Mouse (Mus musculus): ENCODE data around the gene Dppa2. TPM values are rescaled to one million over a fixed set of nuclear protein-coding genes. Genes with fewer than 3 reads are reported as not detected.

The Dppa2 gene
- total RNA-seq, 1 experiment, result 74.0 TPM

- Histone ChIP-seq H3K4me3 (ENCODE audit: insufficient read depth in 1 of 2, low read depth in 1 of 2, low read length in 2 of 2, poor library complexity in 1 of 2, severe bottlenecking in 1 of 2) (no peak overlapping the region), H3K9ac (ENCODE audit: insufficient read depth, low read depth, low read length, poor library complexity, severe bottlenecking) (no peak overlapping the region), H3K4me1 (ENCODE audit: control insufficient read depth in 2 of 2, insufficient read depth in 2 of 2, low read length in 2 of 2, poor library complexity in 1 of 2) (peaks cover 0 to 2% of the 10 kb centered on the region in 2 experiments; a peak in 1 of 4 replicates), H3K9me3 (ENCODE audit: control insufficient read depth, insufficient read depth, low read depth, low read length) (no peaks in the 10 kb centered on the region), H3K36me3 (ENCODE audit: control insufficient read depth, insufficient read depth, low read length, poor library complexity, severe bottlenecking) (no peaks in the 10 kb centered on the region), H3K27ac (ENCODE audit: insufficient read depth, low read depth, low read length, poor library complexity, severe bottlenecking) (no peak overlapping the region)
- in situ Hi-C loops (cut with MboI; ENCODE audit: low sequenced_read_pairs in 2 of 2, unreplicated experiment in 2 of 2), result no loop called here
- no peak for TF ChIP-seq CHD2 (IDR thresholded peaks at IDR 0.05; ENCODE audit: low read depth, low read length)
- TF ChIP-seq ZNF384 (IDR thresholded peaks at IDR 0.05; ENCODE audit: low read depth, low read length), result no peak
- no peak for TF ChIP-seq MAFK (IDR thresholded peaks at IDR 0.05; ENCODE audit: insufficient read depth, low read depth, low read length)
- no peak for TF ChIP-seq HCFC1 (IDR thresholded peaks at IDR 0.05; ENCODE audit: borderline replicate concordance, insufficient read depth, low read length)
- no peak for TF ChIP-seq ZC3H11A (IDR thresholded peaks at IDR 0.05; ENCODE audit: borderline replicate concordance, low read depth, low read length)
- no peak for DNase-seq (ENCODE audit: low read depth, low spot score)
Observed at GRCm38 (mm10) chr16:48360887-48361286, 57.2 kb downstream of the Dppa2 start.

DNA sequence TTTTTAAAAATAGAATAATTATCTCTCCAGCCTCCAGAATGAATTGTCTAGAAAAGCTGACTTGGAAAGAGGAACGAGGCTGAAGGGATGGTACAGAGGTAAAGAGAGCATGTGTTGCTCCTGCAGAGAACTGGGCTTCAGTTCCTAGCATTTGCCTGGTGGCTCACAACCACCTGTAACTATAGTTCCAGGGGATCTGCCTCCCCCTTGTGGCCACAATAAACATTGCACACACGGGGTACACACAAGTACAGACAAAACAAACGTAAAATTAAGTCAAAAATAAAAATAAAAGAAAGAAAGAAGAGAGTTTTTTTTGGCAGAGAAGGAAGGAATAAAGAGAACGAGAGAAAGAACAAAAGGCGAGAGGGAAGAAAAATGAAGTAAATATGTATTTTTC is 63.1 kb downstream of the Dppa2 start:
- DNase-seq (ENCODE audit: low read depth, low spot score), result peak; percentile 29
- Histone ChIP-seq H3K27ac (ENCODE audit: insufficient read depth, low read depth, low read length, poor library complexity, severe bottlenecking) (no peak overlapping the region), H3K9ac (ENCODE audit: insufficient read depth, low read depth, low read length, poor library complexity, severe bottlenecking) (no peak overlapping the region), H3K9me3 (ENCODE audit: control insufficient read depth, insufficient read depth, low read depth, low read length) (no peaks in the 10 kb centered on the region), H3K4me3 (ENCODE audit: insufficient read depth in 1 of 2, low read depth in 1 of 2, low read length in 2 of 2, poor library complexity in 1 of 2, severe bottlenecking in 1 of 2) (no peak overlapping the region), H3K36me3 (ENCODE audit: control insufficient read depth, insufficient read depth, low read length, poor library complexity, severe bottlenecking) (no peaks in the 10 kb centered on the region), H3K4me1 (ENCODE audit: control insufficient read depth in 2 of 2, insufficient read depth in 2 of 2, low read length in 2 of 2, poor library complexity in 1 of 2) (no peaks in the 10 kb centered on the region)
- in situ Hi-C loops (cut with MboI; ENCODE audit: low sequenced_read_pairs in 2 of 2, unreplicated experiment in 2 of 2), result no loop called here
- TF ChIP-seq ZC3H11A (IDR thresholded peaks at IDR 0.05; ENCODE audit: borderline replicate concordance, low read depth, low read length), result peak; percentile 71
- TF ChIP-seq MAFK (IDR thresholded peaks at IDR 0.05; ENCODE audit: insufficient read depth, low read depth, low read length), result no peak
- TF ChIP-seq ZNF384 (IDR thresholded peaks at IDR 0.05; ENCODE audit: low read depth, low read length), result no peak

- H3K9me3 ChIP-seq (ENCODE audit: control insufficient read depth, insufficient read depth, low read depth, low read length), result no peaks in the 10 kb centered on the region
- in situ Hi-C loops (cut with MboI; ENCODE audit: low sequenced_read_pairs in 2 of 2, unreplicated experiment in 2 of 2), result no loop called here
- H3K4me3 ChIP-seq (ENCODE audit: insufficient read depth in 1 of 2, low read depth in 1 of 2, low read length in 2 of 2, poor library complexity in 1 of 2, severe bottlenecking in 1 of 2), result no peak overlapping the region
- no peak overlapping the region for H3K9ac ChIP-seq (ENCODE audit: insufficient read depth, low read depth, low read length, poor library complexity, severe bottlenecking)
- DNase-seq (ENCODE audit: low read depth, low spot score), result no peak
- H3K4me1 ChIP-seq (ENCODE audit: control insufficient read depth in 2 of 2, insufficient read depth in 2 of 2, low read length in 2 of 2, poor library complexity in 1 of 2), result no peaks in the 10 kb centered on the region
- TF ChIP-seq ZNF384 (IDR thresholded peaks at IDR 0.05; ENCODE audit: low read depth, low read length) (no peak), ZC3H11A (IDR thresholded peaks at IDR 0.05; ENCODE audit: borderline replicate concordance, low read depth, low read length) (no peak), CHD2 (IDR thresholded peaks at IDR 0.05; ENCODE audit: low read depth, low read length) (no peak), MAFK (IDR thresholded peaks at IDR 0.05; ENCODE audit: insufficient read depth, low read depth, low read length) (no peak)
- H3K27ac ChIP-seq (ENCODE audit: insufficient read depth, low read depth, low read length, poor library complexity, severe bottlenecking), result no peak overlapping the region
- no peaks in the 10 kb centered on the region for H3K36me3 ChIP-seq (ENCODE audit: control insufficient read depth, insufficient read depth, low read length, poor library complexity, severe bottlenecking)
Observed at GRCm38 (mm10) chr16:48368096-48368495, 64.4 kb downstream of the Dppa2 start.

Other genes starting within 250 kb of the Dppa2 start
- 150 and 179 TPM in 2 replicates for gene Dppa4, start 20.2 kb upstream of the Dppa2 start, total RNA-seq (2012; rRNA removed)
- not detected in 2 replicates for gene Gm5485, start 108.5 kb downstream of the Dppa2 start, total RNA-seq (2012; rRNA removed)
- 45.5 and 51.4 TPM in 2 replicates for gene Morc1, start 127.3 kb downstream of the Dppa2 start, total RNA-seq (2012; rRNA removed)

All from ES-E14 (cell line).